Mouse (Mus musculus): ENCODE data around the gene Ubl7. TPM values are rescaled to one million over a fixed set of nuclear protein-coding genes. Genes with fewer than 3 reads are reported as not detected.

The Ubl7 gene
- total and polyA plus RNA-seq, 3 experiments = 24.7 to 81.1 (median 37.3) TPM

GRCm38 (mm10) chr9:57967237-57967960, 56.6 kb downstream of the Ubl7 start:
- in situ Hi-C loops (cut with MboI; ENCODE audit: low pct_ligation_motif_present, low pct_unique_long_range_greater_than_20kb, low sequenced_read_pairs) = no loop called here

GRCm38 (mm10) chr9:57968166-57968771, 57.5 kb downstream of the Ubl7 start:
- peak overlapping the region; percentile 99 for H3K27ac ChIP-seq (ENCODE audit: insufficient read depth, low read depth)
- H3K4me3 ChIP-seq (replicated peaks in 1 of 3; ENCODE audit: low read depth in 2 of 3, low read length in 2 of 3, poor library complexity in 1 of 3) = peak overlapping the region in 2 of 3 experiments; percentile 23 to 33
- no peaks in the 10 kb centered on the region for H3K79me2 ChIP-seq (replicated peaks; ENCODE audit: control insufficient read depth, extremely low read depth, insufficient read depth, poor library complexity, severe bottlenecking)
- in situ Hi-C loops (cut with MboI; ENCODE audit: low pct_ligation_motif_present, low pct_unique_long_range_greater_than_20kb, low sequenced_read_pairs) = no loop called here
- peak overlapping the region; percentile 40 for H3K4me2 ChIP-seq (ENCODE audit: insufficient read depth, low read depth, poor library complexity, severe bottlenecking)
- peaks cover 75 to 98% of the 10 kb centered on the region in 2 experiments for H3K4me1 ChIP-seq (ENCODE audit: control insufficient read depth in 1 of 2, insufficient read depth in 2 of 2)
- H3K27me3 ChIP-seq (replicated peaks) = no peaks in the 10 kb centered on the region
- dilution Hi-C loops (cut with MboI; ENCODE audit: extremely low pct_ligation_motif_present, extremely low pct_unique_long_range_greater_than_20kb, low sequenced_read_pairs) = no loop called here
- peak overlapping the region; percentile 77 for H3K9ac ChIP-seq (ENCODE audit: insufficient read depth, low read depth)
- no peaks in the 10 kb centered on the region for H3K9me3 ChIP-seq (replicated peaks; ENCODE audit: low read length)
- DNase-seq (ENCODE audit: extremely low read depth) = no peak
- peaks cover 0 to 4% of the 10 kb centered on the region in 2 experiments for H3K36me3 ChIP-seq (replicated peaks in 1 of 2; ENCODE audit: control insufficient read depth in 1 of 2, insufficient read depth in 1 of 2, low read length in 1 of 2)
- TF ChIP-seq RAD21 (IDR thresholded peaks at IDR 0.05; ENCODE audit: low read depth, low read length) (no peak; the same call in 1 of the 2 replicates), ZNF384 (IDR thresholded peaks at IDR 0.05; ENCODE audit: low read depth, low read length) (no peak), PAX5 (IDR thresholded peaks at IDR 0.05; ENCODE audit: low read length) (no peak), NELFE (IDR thresholded peaks at IDR 0.05; ENCODE audit: low read depth, low read length) (no peak), MXI1 (IDR thresholded peaks at IDR 0.05; ENCODE audit: low read depth, low read length) (no peak; the same call in 1 of the 2 replicates), CTCF (conservative IDR thresholded peaks at IDR 0.05 in 1 of 2, IDR thresholded peaks at IDR 0.05 in 1 of 2; ENCODE audit: low read depth in 2 of 2, low read length in 2 of 2) (no peak), NRF1 (IDR thresholded peaks at IDR 0.05; ENCODE audit: low read depth, low read length) (no peak), TBP (conservative IDR thresholded peaks at IDR 0.05; ENCODE audit: low read depth, low read length) (no peak), MAFK (IDR thresholded peaks at IDR 0.05; ENCODE audit: insufficient replicate concordance, low read length) (peak; percentile 67; the same call in 1 of the 2 replicates), BHLHE40 (IDR thresholded peaks at IDR 0.05; ENCODE audit: low read depth, low read length) (peak; percentile 88), UBTF (IDR thresholded peaks at IDR 0.05; ENCODE audit: low read depth, low read length) (peak; percentile 43), ZMIZ1 (IDR thresholded peaks at IDR 0.05; ENCODE audit: low read depth, low read length) (0 out of 2 replicates have a peak, but pooled peaks have one; percentile 28), SIN3A (IDR thresholded peaks at IDR 0.05; ENCODE audit: low read length) (no peak), POLR2A (IDR thresholded peaks at IDR 0.05; ENCODE audit: low read depth, low read length) (no peak; the same call in none of the 2 replicates), KAT2A (IDR thresholded peaks at IDR 0.05; ENCODE audit: insufficient replicate concordance, low read length) (0 out of 2 replicates have a peak, but pooled peaks have one; percentile 17)

More at GRCm38 (mm10) chr9:57967237-57967960, 56.6 kb downstream of the Ubl7 start:
- Histone ChIP-seq H3K4me2 (ENCODE audit: insufficient read depth, low read depth, poor library complexity, severe bottlenecking) (peak overlapping the region; percentile 79), H3K4me3 (replicated peaks in 1 of 3; ENCODE audit: low read depth in 2 of 3, low read length in 2 of 3, poor library complexity in 1 of 3) (peak overlapping the region in 2 of 3 experiments; percentile 23 to 33), H3K9ac (ENCODE audit: insufficient read depth, low read depth) (peak overlapping the region; percentile 77), H3K36me3 (replicated peaks in 1 of 2; ENCODE audit: control insufficient read depth in 1 of 2, insufficient read depth in 1 of 2, low read length in 1 of 2) (peaks cover 8 to 12% of the 10 kb centered on the region in 2 experiments), H3K4me1 (ENCODE audit: control insufficient read depth in 1 of 2, insufficient read depth in 2 of 2) (peaks cover 74 to 98% of the 10 kb centered on the region in 2 experiments), H3K27me3 (replicated peaks) (no peaks in the 10 kb centered on the region), H3K9me3 (replicated peaks; ENCODE audit: low read length) (no peaks in the 10 kb centered on the region), H3K79me2 (replicated peaks; ENCODE audit: control insufficient read depth, extremely low read depth, insufficient read depth, poor library complexity, severe bottlenecking) (no peaks in the 10 kb centered on the region), H3K27ac (ENCODE audit: insufficient read depth, low read depth) (peak overlapping the region; percentile 99)
- DNase-seq (ENCODE audit: extremely low read depth) = peak; percentile 88
- TF ChIP-seq TCF12 (IDR thresholded peaks at IDR 0.05; ENCODE audit: low read depth, low read length) (peak; percentile 98), JUN (IDR thresholded peaks at IDR 0.05; ENCODE audit: insufficient read depth, low read depth, low read length) (peak; percentile 9; the same call in 1 of the 2 replicates), CTCF (conservative IDR thresholded peaks at IDR 0.05 in 1 of 2, IDR thresholded peaks at IDR 0.05 in 1 of 2; ENCODE audit: low read depth in 2 of 2, low read length in 2 of 2) (peak in 1 of 2 experiments; percentile 31; a peak in 1 of 4 replicates), BHLHE40 (IDR thresholded peaks at IDR 0.05; ENCODE audit: low read depth, low read length) (peak; percentile 90), NRF1 (IDR thresholded peaks at IDR 0.05; ENCODE audit: low read depth, low read length) (no peak), ZC3H11A (IDR thresholded peaks at IDR 0.05; ENCODE audit: low read depth, low read length) (no peak), ZKSCAN1 (IDR thresholded peaks at IDR 0.05; ENCODE audit: borderline replicate concordance, low read depth, low read length) (no peak), MAX (IDR thresholded peaks at IDR 0.05; ENCODE audit: low read length) (peak; percentile 66), SIN3A (IDR thresholded peaks at IDR 0.05; ENCODE audit: low read length) (peak; percentile 95), MAZ (IDR thresholded peaks at IDR 0.05; ENCODE audit: low read depth, low read length) (peak; percentile 93), NELFE (IDR thresholded peaks at IDR 0.05; ENCODE audit: low read depth, low read length) (0 out of 2 replicates have a peak, but pooled peaks have one; percentile 44), HCFC1 (IDR thresholded peaks at IDR 0.05; ENCODE audit: low read depth, low read length) (no peak), RCOR1 (conservative IDR thresholded peaks at IDR 0.05; ENCODE audit: low read depth, low read length) (peak; percentile 88; the same call in 1 of the 2 replicates), MXI1 (IDR thresholded peaks at IDR 0.05; ENCODE audit: low read depth, low read length) (peak; percentile 63), ZMIZ1 (IDR thresholded peaks at IDR 0.05; ENCODE audit: low read depth, low read length) (peak; percentile 65), MAFK (IDR thresholded peaks at IDR 0.05; ENCODE audit: insufficient replicate concordance, low read length) (peak; percentile 70), USF1 (IDR thresholded peaks at IDR 0.05; ENCODE audit: low read depth, low read length) (no peak), ETS1 (conservative IDR thresholded peaks at IDR 0.05; ENCODE audit: low read depth, low read length) (peak; percentile 96), KAT2A (IDR thresholded peaks at IDR 0.05; ENCODE audit: insufficient replicate concordance, low read length) (peak; percentile 77; the same call in 1 of the 2 replicates), SMC3 (IDR thresholded peaks at IDR 0.05; ENCODE audit: low read depth, low read length) (no peak; the same call in none of the 2 replicates), TBP (conservative IDR thresholded peaks at IDR 0.05; ENCODE audit: low read depth, low read length) (peak; percentile 74), GABPA (IDR thresholded peaks at IDR 0.05; ENCODE audit: insufficient replicate concordance, low read depth, low read length) (no peak), UBTF (IDR thresholded peaks at IDR 0.05; ENCODE audit: low read depth, low read length) (peak; percentile 69), E2F4 (IDR thresholded peaks at IDR 0.05; ENCODE audit: insufficient replicate concordance, low read depth, low read length) (0 out of 2 replicates have a peak, but pooled peaks have one; percentile 1), USF2 (conservative IDR thresholded peaks at IDR 0.05; ENCODE audit: low read depth, low read length) (0 out of 2 replicates have a peak, but pooled peaks have one; percentile 4), ELF1 (IDR thresholded peaks at IDR 0.05; ENCODE audit: low read depth, low read length) (peak; percentile 62), EP300 (IDR thresholded peaks at IDR 0.05; ENCODE audit: low read length) (peak; percentile 98), MEF2A (IDR thresholded peaks at IDR 0.05; ENCODE audit: borderline replicate concordance, low read depth, low read length) (peak; percentile 95), IRF4 (IDR thresholded peaks at IDR 0.05; ENCODE audit: low read depth, low read length) (peak; percentile 97), POLR2A (IDR thresholded peaks at IDR 0.05; ENCODE audit: low read depth, low read length) (peak; percentile 61), RAD21 (IDR thresholded peaks at IDR 0.05; ENCODE audit: low read depth, low read length) (peak; percentile 27), PAX5 (IDR thresholded peaks at IDR 0.05; ENCODE audit: low read length) (no peak), POLR2AphosphoS2 (IDR thresholded peaks at IDR 0.05; ENCODE audit: low read depth, low read length) (0 out of 2 replicates have a peak, but pooled peaks have one; percentile 31), JUND (conservative IDR thresholded peaks at IDR 0.05; ENCODE audit: low read depth, low read length) (no peak), CHD2 (IDR thresholded peaks at IDR 0.05; ENCODE audit: low read length) (peak; percentile 94), ZNF384 (IDR thresholded peaks at IDR 0.05; ENCODE audit: low read depth, low read length) (peak; percentile 45), MYC (IDR thresholded peaks at IDR 0.05; ENCODE audit: low read depth, low read length) (peak; percentile 63), CHD1 (IDR thresholded peaks at IDR 0.05; ENCODE audit: low read depth, low read length) (no peak)
- dilution Hi-C loops (cut with MboI; ENCODE audit: extremely low pct_ligation_motif_present, extremely low pct_unique_long_range_greater_than_20kb, low sequenced_read_pairs) = no loop called here
